Mouse (Mus musculus) intestine, postnatal 0 days (tissue): ENCODE measurements around the gene E2f2. TPM values are rescaled to one million over a fixed set of nuclear protein-coding genes. Genes with fewer than 3 reads are reported as not detected.
A peak's percentile ranks its signal among the peaks of the same experiment; 100 is the strongest.

ENCODE experiments used
- ATAC-seq: fragments of 200-750 bp; cut with Nextera tagmentation; 2 replicates; pipeline ENCODE4 v1.8.0; 2017; ENCODE audit warnings: mild to moderate bottlenecking, moderate TSS enrichment, moderate library complexity
- H3K27ac ChIP-seq: fragments of 300-500 bp; sonication (generic); 2 replicates; pipeline ENCODE4 v1.5.1; 2014; ENCODE audit warnings: mild to moderate bottlenecking, low read depth, low read length, moderate library complexity
- H3K27me3 ChIP-seq: fragments of 300-500 bp; sonication (generic); replicated peaks from 2 replicates; pipeline ENCODE4 v1.6.1; 2014; ENCODE audit warnings: low read length, mixed read lengths; ENCODE audit not compliant: control insufficient read depth, insufficient read depth
- H3K36me3 ChIP-seq: fragments of 300-500 bp; sonication (generic); 2 replicates; pipeline ENCODE4 v1.6.1; 2014; ENCODE audit warnings: mild to moderate bottlenecking, moderate library complexity; ENCODE audit not compliant: control insufficient read depth, insufficient read depth
- H3K4me1 ChIP-seq: fragments of 300-500 bp; sonication (generic); replicated peaks from 2 replicates; pipeline ENCODE4 v1.6.1; 2014; ENCODE audit warnings: antibody characterized with exemption, low read length, mixed read lengths; ENCODE audit not compliant: control insufficient read depth, insufficient read depth
- H3K4me2 ChIP-seq: fragments of 300-500 bp; sonication (generic); replicated peaks from 2 replicates; pipeline ENCODE4 v1.6.1; 2014; ENCODE audit warnings: low read depth, mild to moderate bottlenecking, moderate library complexity
- H3K4me3 ChIP-seq: fragments of 300-500 bp; sonication (generic); 2 replicates; pipeline ENCODE4 v1.5.1; 2014; ENCODE audit warnings: low read depth, low read length
- H3K9ac ChIP-seq: fragments of 300-500 bp; sonication (generic); 2 replicates; pipeline ENCODE4 v1.6.1; 2014; ENCODE audit warnings: mild to moderate bottlenecking, low read depth, low read length
- H3K9me3 ChIP-seq: fragments of 300-500 bp; sonication (generic); 2 replicates; pipeline ENCODE4 v1.6.1; 2016; ENCODE audit warnings: mixed run types; ENCODE audit not compliant: control insufficient read depth
- CTCF ChIP-seq: sonication (generic); IDR thresholded peaks from 2 replicates; pipeline ENCODE4 v1.5.1; 2016; ENCODE audit warnings: low read depth, mild to moderate bottlenecking, control low read depth, antibody characterized with exemption, moderate library complexity
- WGBS: fragments of 180-500 bp; shearing (Covaris S2); extraction: QIAGEN DNeasy Blood & Tissue Kit; methylation state at CpG from one replicate; pipeline ENCODE4 v1.1.7; 2014; 5-methylcytosine and 5-hydroxymethylcytosine counted together
- polyA plus RNA-seq: library from polyadenylated mRNA; unstranded; fragments of >200 nt; fragmentation: Nextera tagmentation; extraction: Ambion mirVana; gene quantifications from 2 replicates; pipeline ENCODE4 v1.2.1, GENCODE M21; 2015

The E2f2 gene
- polyA plus RNA-seq, 1 experiment from 2014 or later = 4.2 TPM

GRCm38 (mm10) chr4:136176022-136176552 lies 3.9 kb downstream of the E2f2 start:
- Histone ChIP-seq H3K4me3 (no peak overlapping the region), H3K27ac (peak overlapping the region; percentile 64; the same call in 1 of the 2 replicates), H3K4me2 (no peak overlapping the region), H3K9ac (no peak overlapping the region), H3K9me3 (no peaks in the 10 kb centered on the region), H3K4me1 (peaks cover 27% of the 10 kb centered on the region), H3K36me3 (no peaks in the 10 kb centered on the region), H3K27me3 (no peaks in the 10 kb centered on the region)
- no peak for ATAC-seq
- no peak for TF ChIP-seq CTCF
- 48% methylated on average over 10 of the region's 10 CpGs for WGBS

GRCm38 (mm10) chr4:136177244-136177611 lies 5.0 kb downstream of the E2f2 start:
- Histone ChIP-seq H3K27ac (peak overlapping the region; percentile 81), H3K4me2 (peak overlapping the region; percentile 48), H3K36me3 (no peaks in the 10 kb centered on the region), H3K27me3 (no peaks in the 10 kb centered on the region), H3K4me3 (no peak overlapping the region), H3K9ac (no peak overlapping the region), H3K9me3 (no peaks in the 10 kb centered on the region), H3K4me1 (peaks cover 27% of the 10 kb centered on the region)
- TF ChIP-seq CTCF = no peak
- no peak for ATAC-seq
- WGBS = 22% methylated on average over 8 of the region's 8 CpGs

- Histone ChIP-seq H3K36me3 (no peaks in the 10 kb centered on the region; the same call in 1 of the 2 replicates), H3K4me2 (peak overlapping the region; percentile 48), H3K4me1 (peaks cover 27% of the 10 kb centered on the region), H3K27me3 (no peaks in the 10 kb centered on the region), H3K9ac (no peak overlapping the region), H3K27ac (peak overlapping the region; percentile 81), H3K4me3 (no peak overlapping the region), H3K9me3 (no peaks in the 10 kb centered on the region)
- TF ChIP-seq CTCF = no peak
- WGBS = 20% methylated on average over 11 of the region's 11 CpGs
- ATAC-seq = peak; percentile 76
These were observed 5.6 kb downstream of the E2f2 start for GRCm38 (mm10) chr4:136177612-136178474.

DNA sequence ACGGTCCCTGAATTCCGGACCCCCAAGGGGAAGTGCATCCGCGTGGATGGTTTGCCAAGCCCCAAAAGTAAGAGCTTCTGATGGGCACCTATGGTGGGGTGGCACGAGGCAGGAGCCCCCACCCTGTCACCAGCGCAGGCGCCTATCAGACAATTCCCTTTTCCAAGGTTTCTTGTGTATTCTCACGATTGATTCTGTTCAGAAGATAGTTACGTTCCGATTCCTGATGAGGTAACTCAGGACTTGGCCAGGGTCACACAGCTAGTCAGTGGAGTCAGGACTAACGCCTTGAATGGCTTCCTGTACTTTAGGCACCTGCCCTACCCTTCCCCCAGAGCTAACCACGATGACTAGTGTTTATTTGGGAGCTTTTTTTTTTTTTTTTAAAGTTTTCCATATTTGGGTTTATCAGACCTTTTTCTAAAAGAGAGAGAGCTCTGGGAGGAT lies 6.3 kb downstream of the E2f2 start:
- no peak overlapping the region for H3K4me2 ChIP-seq
- no peak for TF ChIP-seq CTCF
- no peak overlapping the region for H3K4me3 ChIP-seq
- H3K27ac ChIP-seq = peak overlapping the region; percentile 81
- no peak overlapping the region for H3K9ac ChIP-seq
- no peaks in the 10 kb centered on the region; the same call in 1 of the 2 replicates for H3K36me3 ChIP-seq
- no peaks in the 10 kb centered on the region for H3K9me3 ChIP-seq
- H3K27me3 ChIP-seq = no peaks in the 10 kb centered on the region
- H3K4me1 ChIP-seq = peaks cover 25% of the 10 kb centered on the region
- ATAC-seq = no peak
- 70% methylated on average over 12 of the region's 12 CpGs for WGBS

- ATAC-seq = no peak
- 87% methylated on average over 7 of the region's 7 CpGs for WGBS
These were observed 7.3 kb downstream of the E2f2 start for GRCm38 (mm10) chr4:136179456-136179855.

GRCm38 (mm10) chr4:136179998-136180397 lies 7.8 kb downstream of the E2f2 start:
- H3K9me3 ChIP-seq = no peaks in the 10 kb centered on the region
- H3K27me3 ChIP-seq = no peaks in the 10 kb centered on the region
- peaks cover 21% of the 10 kb centered on the region for H3K4me1 ChIP-seq
- peak overlapping the region; percentile 57 for H3K27ac ChIP-seq
- peak; percentile 92 for TF ChIP-seq CTCF
- H3K4me3 ChIP-seq = peak overlapping the region; percentile 18; the same call in 1 of the 2 replicates
- no peak overlapping the region for H3K9ac ChIP-seq
- no peaks in the 10 kb centered on the region; the same call in 1 of the 2 replicates for H3K36me3 ChIP-seq
- 25% methylated on average over 15 of the region's 15 CpGs for WGBS
- ATAC-seq = peak; percentile 18; the same call in 1 of the 2 replicates
- peak overlapping the region; percentile 54 for H3K4me2 ChIP-seq

More at GRCm38 (mm10) chr4:136179456-136179855, 7.3 kb downstream of the E2f2 start:
- Histone ChIP-seq H3K36me3 (no peaks in the 10 kb centered on the region; the same call in 1 of the 2 replicates), H3K27me3 (no peaks in the 10 kb centered on the region), H3K4me2 (no peak overlapping the region), H3K27ac (peak overlapping the region; percentile 57; the same call in 1 of the 2 replicates), H3K4me1 (peaks cover 21% of the 10 kb centered on the region), H3K9me3 (no peaks in the 10 kb centered on the region), H3K9ac (no peak overlapping the region), H3K4me3 (no peak overlapping the region)
- TF ChIP-seq CTCF = no peak
